Mouse (Mus musculus): ENCODE measurements around the gene Chmp1a.
"Not testable (repeated sequence)": the region's sequence is repeated elsewhere in the genome, so short reads cannot be mapped to it uniquely, and the experiment has no call there.

The Chmp1a gene

DNA sequence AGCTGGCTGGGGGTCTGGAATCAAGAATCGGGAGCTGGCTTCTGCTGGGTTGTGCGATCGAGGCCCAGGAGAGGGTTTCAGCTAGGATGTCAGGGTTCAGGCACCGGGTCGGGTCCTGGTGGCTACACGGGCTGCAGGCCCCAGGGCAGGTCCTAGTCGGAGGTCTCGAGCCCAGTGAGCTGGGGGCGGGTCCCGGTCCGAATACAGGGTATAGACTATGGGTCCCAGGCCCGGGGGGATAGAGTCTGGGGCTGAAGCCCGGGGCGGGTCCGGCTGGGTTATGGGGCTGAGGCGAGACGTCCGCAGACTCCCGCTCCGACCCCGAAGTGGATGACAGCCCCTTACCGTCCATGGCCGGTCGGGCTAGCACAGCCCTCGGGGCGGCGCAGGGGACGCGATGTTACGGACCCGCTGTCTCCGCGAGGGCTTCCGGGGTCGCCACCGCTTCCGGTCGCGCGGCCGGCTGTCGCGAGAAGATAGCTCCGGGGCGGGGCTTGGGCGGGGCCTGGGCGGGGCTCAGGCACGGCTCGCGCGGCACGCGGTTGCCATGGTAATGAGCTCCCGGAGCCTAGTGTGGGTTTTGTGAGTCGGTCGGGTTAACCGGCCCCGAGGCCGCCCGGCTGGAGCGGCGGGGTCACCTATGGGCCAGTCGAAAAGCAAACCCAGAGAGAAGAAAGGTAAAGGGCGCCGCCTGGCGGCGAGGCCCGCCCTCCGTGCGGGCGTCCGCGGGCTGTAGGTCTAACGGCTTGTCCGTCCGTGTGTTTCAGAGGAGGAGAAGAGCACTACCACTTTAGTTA is at the start of gene Chmp1a, which contains the start of gene Spata33:
TSS of gene Chmp1a (minus strand) at position 443 of the 797 bp plus-strand sequence.
TSS of gene Spata33 (plus strand) at position 512 of the 797 bp plus-strand sequence.
- DNase-seq, result peak; percentile 95 to 97

DNA sequence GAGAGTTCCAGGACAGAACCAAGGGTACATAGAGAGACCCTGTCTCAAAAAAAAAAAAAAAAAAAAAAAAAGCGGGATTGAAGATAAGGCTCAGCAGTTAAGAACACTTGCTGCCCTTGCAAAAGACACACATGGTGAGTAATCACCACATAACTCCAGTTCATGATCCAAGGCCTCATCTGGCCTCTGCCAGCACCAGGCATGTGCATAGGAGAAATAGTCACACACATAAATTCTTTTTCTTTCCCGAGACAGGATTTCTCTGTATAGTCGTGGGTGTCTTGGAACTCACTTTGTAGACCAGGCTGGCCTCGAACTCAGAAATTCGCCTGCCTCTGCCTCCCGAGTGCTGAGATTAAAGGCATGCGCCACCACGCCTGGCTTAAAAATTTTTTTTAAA is 45.0 kb upstream of the Chmp1a start:
- DNase-seq, result not testable (repeated sequence)

- DNase-seq, result no peak
Observed at GRCm38 (mm10) chr8:123257114-123257513, 44.6 kb upstream of the Chmp1a start.

DNA sequence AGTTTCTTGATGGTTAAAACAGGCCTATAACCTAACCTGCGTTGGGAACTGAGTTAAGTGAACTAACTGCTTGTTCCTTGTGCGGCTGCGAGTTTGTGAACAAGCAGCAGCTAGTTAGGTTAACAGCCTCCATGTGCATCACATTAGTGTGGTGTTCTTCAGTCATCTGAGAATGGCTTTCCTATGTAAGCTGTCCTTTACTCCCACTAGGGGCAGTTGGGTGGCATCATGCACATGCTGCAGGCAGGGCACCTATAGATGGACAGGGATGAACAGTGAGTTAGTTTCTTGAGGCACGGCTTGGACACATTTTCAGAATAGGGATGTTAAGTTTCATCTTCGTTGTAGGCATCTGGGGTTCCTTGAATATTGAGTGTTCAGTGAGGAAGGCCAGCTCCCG is 42.6 kb upstream of the Chmp1a start:
- no peak for DNase-seq

GRCm38 (mm10) chr8:123254099-123254885 is 41.7 kb upstream of the Chmp1a start, which contains the start of the genes Zfp276 and Vps9d1:
Zfp276 (plus strand) TSS chr8:123254195.
Vps9d1 (minus strand) TSS chr8:123254348.
- peak; percentile 90 to 94 for DNase-seq

DNA sequence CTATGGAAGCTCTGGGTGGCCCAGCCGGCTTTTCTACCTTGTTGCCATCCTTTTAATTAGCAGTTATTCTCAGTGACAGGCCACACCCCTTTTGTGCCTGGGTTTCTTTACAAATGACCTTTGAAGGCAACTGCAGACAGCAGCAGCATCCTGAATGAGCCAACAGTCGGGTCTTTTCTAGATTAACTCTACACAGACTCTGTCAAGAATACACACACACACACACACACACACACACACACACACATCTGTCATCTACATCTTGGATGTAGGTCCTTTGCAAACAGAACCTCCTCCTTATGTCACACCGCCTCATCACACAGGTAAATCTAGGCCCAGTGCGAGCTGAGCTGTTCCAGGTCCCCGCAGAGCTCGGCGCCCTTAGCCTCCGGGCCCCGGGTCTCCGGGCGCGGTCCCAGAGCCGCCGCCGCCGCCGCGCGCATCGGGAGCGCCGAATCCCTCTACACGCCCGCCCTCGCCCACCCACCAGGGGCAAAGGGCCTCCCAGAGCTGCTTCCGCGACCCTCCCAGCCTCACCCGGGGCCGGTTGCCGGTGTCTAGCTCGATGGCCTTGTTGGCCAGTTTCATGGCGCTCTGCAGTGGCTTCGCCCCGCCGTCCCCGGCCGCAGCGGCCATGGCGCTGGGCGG is 41.0 kb upstream of the Chmp1a start:
- no peak for DNase-seq

GRCm38 (mm10) chr8:123252925-123253324 is 40.4 kb upstream of the Chmp1a start:
- DNase-seq, result no peak

GRCm38 (mm10) chr8:123250940-123251339 is 38.4 kb upstream of the Chmp1a start:
- no peak for DNase-seq

GRCm38 (mm10) chr8:123248596-123248995 is 36.0 kb upstream of the Chmp1a start:
- DNase-seq, result no peak

GRCm38 (mm10) chr8:123247748-123248147 is 35.2 kb upstream of the Chmp1a start:
- DNase-seq, result no peak

DNA sequence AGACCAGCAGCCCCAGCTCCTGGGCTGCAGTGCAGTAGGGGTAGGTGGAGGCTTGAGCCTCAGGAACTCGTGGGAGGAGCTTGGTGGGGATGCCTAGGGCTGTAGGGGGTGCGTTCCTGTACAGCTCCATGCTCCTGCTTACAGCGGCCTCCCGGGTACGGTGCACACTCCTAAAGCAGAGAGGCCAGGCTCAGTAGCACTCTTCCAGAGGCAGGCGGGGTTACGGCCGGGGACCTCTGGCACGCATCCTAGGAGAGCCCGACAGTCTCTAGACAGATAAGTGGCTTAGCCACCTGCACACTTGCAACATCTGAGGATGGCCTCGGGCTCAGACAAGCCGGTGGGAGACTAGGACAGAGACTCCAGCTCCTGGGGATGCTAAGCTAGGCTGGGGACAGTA is 33.0 kb upstream of the Chmp1a start:
- DNase-seq, result no peak

DNA sequence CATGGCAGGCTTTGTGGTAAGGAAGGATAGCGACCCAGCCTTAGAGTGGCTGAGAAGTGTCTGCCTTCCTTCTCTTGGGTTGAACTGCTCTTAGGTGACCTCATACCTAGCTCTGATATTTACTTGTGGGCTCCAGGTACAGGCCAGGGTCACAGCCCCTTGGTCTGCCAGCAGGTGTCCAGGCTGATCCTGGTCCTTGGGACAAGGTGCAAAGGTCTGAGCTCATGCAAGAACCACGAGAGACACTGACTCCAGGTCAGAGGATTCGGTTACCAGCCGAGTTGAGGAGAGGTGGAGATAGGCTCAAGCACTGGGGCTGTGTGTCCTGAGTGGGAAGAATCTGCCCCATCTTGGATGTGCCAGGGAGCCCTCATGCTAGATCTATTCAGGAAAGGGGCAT is 31.8 kb upstream of the Chmp1a start:
- DNase-seq, result no peak

- no peak for DNase-seq
Observed at GRCm38 (mm10) chr8:123243053-123243452, 30.5 kb upstream of the Chmp1a start.

GRCm38 (mm10) chr8:123242107-123242923 is 29.8 kb upstream of the Chmp1a start:
- DNase-seq, result no peak

GRCm38 (mm10) chr8:123239398-123239797 is 26.8 kb upstream of the Chmp1a start:
- no peak for DNase-seq

DNA sequence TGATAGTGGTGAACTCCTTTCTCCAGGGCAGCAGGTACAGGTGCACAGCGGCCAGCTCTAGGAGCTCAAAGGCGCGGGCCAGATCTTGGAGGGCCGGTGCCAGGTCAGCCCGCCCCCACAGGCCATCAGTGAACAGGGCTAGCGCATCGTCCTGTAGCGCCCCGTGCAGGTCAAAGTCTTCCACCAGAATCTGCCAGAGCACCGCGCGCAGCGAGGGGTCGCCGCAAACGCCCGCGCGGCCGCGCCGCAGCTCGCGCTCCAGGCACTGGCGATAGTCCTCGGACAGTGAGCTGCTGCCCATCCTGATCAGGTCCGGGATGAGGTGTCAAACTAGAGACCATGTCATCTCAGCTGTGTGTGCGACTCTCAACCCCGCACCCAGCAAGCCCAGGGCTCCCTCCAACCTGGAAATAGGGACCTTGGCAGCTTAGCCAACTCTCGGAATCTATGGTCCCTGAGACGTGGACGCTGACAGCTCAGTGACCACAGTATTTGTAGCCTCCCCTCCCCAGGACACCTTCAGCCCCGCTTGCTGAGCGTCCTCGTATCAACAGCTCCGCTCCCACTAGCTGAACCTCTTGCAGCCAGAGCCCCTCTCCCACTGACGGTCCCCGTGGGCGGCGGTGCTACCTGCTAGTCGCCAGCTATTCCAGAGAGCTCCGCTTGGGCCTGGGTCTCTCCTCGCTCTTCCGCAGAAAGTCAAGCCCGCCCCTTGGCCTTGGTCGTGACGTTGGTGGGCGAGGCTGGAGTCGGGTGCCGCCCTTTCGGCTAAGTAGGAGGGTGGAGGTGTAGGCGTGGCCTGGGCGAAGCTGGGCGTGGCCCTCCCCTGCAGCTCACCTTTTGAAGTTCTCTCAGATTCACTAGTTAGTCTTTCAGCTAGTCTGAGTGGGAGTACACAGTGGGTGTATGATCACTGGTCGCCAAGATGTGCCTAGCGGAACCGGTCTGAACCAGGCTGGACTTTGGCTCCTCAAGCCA is 23.2 kb upstream of the Chmp1a start, which contains the start of gene Spata2l:
TSS of gene Spata2l (minus strand) at position 714 of the 978 bp plus-strand sequence.
- peak; percentile 92 to 94 for DNase-seq

DNA sequence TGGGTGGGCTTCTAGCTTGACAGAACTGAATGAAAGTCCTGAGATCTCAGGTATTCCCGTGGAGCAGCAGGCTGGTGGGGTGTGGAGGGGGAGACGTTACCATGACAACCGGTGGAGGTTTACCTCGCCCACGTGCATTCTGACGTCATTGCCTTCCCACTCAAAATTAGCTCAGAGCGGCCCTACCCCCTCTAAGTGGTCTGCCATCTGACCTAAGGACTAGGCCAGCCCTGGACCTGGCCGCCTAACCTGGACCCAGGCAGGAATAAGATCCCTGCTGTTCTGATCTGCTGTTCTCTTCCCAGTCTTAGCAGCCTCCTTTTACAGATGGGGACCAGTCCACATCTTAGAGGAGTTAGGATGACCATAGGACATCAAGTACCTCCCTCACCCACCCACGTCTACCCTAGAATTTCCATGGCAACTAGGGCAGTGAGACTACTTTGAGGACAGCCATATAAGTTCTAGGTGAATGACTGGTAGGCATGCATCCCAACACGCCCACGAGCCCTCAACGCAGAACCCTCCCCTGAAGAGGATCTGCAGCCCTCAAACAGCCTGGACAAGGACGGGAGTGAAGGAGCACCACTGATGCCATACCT is 22.5 kb upstream of the Chmp1a start:
- DNase-seq, result peak; percentile 26 to 35

DNA sequence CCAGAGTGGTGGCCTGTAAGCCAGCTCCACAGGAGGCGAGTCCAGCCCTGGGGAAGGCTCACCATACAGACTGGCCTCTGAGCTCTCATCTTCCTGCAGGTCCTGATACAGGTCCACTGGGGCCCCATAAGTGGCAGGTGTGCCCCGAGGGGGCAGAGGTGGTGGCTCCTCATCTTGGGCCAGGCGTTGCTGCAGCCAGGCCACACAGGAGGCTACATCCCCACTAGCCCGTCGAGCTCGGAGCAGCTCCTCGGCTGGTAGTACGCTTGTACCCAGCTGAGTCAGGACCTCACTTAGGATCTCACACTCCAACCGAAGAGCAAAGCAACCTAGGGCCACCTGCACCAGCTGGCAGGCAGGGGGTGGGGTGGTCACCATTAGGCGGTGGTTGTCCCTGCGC is 21.2 kb upstream of the Chmp1a start:
- DNase-seq, result no peak

DNA sequence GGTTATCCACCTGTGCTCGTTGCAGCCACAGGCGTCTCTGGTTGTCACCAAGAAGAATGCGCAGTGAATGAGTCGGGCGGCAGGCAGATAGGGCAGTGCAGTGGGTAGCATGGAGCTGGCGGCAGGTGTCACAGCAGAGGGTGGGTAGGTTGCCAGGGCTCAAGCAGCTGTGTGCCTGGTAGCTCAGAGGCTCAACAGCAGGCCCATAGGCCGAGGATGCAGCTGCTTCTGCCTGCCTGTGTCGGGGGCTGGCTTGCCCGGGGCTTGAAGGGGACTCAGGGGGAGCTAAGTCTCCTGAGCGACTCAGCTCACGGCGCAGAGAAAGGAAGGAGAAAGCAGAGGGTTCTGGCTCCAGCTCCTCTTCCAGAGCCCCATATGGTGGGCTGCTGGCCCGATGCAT is 20.7 kb upstream of the Chmp1a start:
- DNase-seq, result no peak

- no peak for DNase-seq
Observed at GRCm38 (mm10) chr8:123232553-123232952, 20.0 kb upstream of the Chmp1a start.

GRCm38 (mm10) chr8:123231742-123232141 is 19.2 kb upstream of the Chmp1a start:
- peak; percentile 52 to 59 for DNase-seq

Data from kidney, postnatal 4 days (tissue).